Mouse (Mus musculus) kidney, adult 2 months (tissue): Measurements from ENCODE around the gene Hpdl.

Experiments used
- CTCF ChIP-seq: fragments of 200-500 bp; conservative IDR thresholded peaks from 2 replicates; pipeline ENCODE4 v1.5.1; 2011; ENCODE audit warnings: low read depth, mild to moderate bottlenecking, control low read depth, low read length, moderate library complexity, mixed read lengths; ENCODE audit not compliant: insufficient read depth, insufficient read length
- POLR2A ChIP-seq: fragments of 200-500 bp; IDR thresholded peaks from one replicate; pipeline ENCODE4 v1.6.1; 2011; ENCODE audit warnings: low read depth, low read length, control low read depth

DNA sequence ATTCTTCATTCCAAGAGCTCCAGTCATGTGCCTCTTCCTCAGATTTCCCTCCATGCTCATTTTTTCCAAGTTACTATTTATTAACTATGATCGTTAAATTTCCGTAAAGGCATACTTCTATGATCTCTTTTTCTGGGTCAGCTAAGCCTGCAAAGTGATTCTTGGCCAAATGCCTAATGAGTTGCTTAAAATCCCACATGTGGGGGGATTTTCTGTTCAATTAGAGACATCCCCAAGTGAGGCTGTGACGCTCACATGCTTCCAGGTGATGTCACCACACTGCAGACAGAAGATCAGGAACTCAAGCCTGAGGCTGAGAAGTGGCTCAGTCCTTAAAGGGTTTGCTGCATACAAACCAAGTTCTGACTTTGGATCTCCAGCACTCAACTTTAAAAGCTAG, 28.4 kb upstream of the Hpdl start:
- TF ChIP-seq POLR2A (no peak), CTCF (no peak)
